Mouse (Mus musculus): ENCODE measurements at regions not wholly inside any gene's neighbourhood (a gene's known extent, or its start where the extent isn't known, plus 50 kb on each side); places are given as distances from the start of the nearest gene placed in this dataset.

DNA sequence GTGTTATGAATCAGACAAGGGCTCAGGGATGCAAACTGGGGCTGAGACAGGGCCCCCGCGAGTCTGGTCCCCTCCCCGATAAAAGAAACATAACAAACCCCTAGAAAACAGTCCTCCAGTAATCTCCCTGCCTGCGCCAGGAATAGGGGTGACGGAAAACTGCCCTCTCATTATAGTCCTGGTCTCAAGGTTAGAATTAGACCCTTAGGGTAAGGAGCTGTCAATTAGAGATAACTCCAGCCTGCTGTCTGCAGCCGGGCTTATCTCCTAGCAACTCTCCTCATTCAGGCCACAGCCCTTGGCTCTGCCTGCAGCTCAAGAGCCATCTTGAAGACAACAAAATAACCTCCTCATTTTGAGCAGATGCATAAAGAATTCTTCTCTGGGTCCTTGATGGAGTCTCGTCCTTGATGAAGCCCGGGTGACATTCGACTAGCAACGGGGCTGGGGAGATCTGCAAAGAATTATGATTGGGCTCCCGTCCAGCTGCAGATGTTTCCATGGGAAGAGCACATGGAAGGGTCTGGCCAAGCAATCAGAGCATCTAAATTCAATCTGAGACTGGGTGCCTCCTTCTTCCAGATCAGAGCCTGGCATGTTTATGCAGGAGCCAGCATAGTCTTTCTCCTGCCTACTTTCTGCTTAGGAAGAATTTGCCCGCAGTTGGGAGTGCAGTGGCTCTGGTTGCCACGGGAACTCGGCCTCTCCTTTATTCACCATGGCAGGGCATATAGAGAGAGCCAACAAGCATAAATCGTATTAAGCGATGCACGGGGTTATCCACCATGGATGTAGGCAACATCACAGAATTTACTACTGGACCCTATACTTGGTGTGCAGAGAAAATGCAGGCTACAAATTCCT is 281.2 kb downstream of the Sox11 start:
- peak; percentile 27 for DNase-seq

DNA sequence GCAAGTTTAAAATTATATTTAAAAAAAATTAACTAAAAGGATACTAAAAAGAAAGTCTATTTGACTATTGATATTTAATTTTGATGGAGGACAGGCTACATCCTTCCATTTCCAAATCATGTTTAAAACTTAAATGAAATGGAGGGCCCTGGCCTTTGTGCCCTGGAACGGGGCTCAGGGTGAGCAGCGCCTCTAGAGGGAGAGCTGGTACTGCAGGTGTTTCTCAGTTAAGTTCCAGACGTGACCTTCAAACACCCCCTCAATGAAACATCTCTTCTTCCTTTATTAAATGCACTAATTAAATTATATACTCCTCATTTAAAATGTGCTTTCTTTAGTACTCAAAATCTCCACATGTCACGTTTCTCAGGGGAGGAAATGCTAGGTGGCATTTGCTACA is 282.5 kb downstream of the Sox11 start:
- DNase-seq: peak; percentile 42

DNA sequence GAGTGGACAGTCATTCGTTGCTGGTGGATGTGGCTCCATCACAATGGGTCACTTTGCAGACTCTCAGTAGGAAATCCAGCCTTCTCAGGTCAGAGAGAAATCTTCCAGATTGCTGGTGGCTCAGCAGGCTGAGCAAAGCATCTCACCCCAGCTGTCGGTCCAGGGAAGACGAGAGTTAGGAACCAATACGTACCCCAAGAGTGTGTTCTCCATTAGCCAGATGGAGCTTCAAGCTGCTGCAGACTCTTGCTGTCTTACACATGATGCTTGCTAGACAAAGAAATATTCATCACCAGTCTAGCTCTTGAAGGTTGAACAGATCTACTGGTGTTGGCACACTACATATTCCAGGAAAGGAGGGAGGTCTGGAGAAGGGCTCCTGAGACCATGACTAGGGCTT is 288.0 kb downstream of the Sox11 start:
- DNase-seq: no peak

DNA sequence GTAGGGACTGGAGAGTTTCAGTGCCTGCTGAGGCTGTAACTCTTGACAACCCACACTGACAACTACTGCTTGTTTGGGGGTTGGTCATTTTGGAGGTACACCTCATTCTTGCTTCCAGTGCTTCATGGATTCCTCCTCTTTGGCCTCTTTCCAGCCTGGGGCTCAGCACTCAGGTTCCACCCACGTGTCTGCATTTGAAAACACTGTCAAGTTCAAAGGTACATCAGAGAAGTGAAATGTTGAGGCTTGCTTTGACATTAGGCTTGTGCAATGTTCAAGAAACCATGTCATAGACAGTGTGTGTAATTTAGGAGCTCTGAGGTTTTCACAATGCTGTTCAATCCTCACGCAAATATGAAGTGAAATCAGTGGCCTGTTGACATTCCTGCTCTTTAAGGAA is 304.5 kb downstream of the Sox11 start:
- DNase-seq: no peak

DNA sequence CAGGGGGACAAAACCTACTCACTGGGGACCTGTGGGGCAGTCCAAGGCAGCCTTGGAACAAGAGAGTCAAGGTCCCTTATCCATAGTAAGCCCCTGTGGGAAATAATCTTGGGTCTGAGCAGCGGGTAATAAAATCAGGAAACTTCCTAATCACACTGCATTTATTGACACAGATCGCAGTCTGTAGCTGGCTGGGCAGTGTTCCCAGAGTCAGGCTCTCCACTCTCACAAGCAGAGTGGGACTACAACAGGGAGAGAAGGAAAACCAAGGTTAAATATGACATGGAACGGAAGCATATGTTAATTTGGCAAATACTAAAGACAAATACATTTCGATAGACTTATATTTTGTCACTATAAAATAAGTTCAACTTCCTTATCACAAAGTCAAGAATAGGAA is 322.6 kb downstream of the Sox11 start:
- no peak for DNase-seq

DNA sequence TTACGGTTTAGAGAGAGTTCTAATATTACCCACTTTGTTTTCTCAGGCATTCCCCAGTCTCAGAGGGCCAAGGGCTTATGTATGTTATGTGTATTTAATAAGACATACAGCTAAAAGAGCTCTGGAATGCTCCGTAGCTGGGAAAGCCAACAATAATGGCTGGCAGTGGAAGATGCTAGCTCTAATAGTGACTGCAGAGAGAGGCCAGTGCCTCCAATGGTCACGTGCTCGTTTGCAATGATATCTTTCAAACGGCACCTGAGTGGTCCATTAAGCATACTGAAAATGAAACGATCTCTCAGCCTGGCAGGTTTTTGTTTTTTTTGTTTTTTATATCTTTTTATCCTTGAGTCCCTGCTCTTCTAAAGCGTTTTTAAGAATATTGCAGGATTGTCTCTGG is 324.0 kb downstream of the Sox11 start:
- no peak for DNase-seq

DNA sequence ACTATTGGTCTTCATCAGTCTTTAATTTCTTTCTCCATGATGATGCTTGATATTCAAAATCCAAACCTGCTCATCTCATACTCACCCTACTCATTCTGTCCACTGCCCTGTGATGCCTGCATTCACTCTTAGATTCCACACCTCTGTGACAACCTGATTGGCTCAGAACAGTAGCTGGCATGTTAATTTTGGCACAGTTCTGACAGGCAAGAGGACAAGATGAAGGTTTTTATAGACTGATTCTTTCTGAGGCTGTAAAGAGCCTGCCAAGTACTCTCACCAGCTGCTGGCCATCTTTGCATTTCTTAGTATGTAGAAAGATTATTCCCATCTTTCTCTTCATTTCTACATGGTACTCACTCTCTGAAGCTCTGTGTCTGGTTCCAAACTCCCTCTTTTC is 343.1 kb downstream of the Sox11 start:
- no peak for DNase-seq

DNA sequence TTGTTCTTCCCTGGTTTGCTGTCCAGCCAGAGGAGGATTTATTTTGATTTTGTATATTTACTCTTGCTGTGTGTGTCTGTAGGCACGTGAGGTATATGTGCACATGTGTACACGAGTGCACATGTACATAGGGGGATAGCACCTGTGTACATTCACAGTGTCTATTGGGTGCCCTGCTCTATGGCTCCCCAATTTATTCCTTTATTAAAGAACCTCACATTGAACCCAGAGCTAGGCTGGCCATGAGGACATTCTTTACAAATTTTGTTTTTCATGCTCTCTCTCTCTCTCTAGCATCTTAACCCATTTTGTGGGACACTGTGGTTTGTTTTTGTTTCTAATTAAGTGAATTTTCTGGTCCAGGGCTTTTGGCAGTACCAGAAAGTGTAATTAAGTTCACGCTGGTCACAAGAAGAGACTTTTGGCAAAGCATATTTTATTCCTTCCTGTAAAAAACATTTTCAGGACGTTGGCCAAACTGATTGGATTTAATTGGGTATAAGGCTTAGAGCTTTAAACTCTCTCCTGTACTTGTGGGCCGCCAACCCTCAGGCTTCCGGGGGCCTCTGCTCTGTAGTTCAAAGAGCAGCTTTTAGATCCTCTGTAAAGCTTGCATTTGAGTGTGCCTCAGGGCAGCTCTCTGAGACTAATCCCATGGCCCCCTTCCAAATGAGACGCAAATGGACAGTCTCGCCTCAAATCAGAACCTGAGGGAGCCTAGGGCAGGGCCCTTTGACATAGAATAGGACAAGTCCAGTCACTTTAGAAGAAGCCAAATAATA is 365.9 kb downstream of the Sox11 start:
- no peak for DNase-seq

DNA sequence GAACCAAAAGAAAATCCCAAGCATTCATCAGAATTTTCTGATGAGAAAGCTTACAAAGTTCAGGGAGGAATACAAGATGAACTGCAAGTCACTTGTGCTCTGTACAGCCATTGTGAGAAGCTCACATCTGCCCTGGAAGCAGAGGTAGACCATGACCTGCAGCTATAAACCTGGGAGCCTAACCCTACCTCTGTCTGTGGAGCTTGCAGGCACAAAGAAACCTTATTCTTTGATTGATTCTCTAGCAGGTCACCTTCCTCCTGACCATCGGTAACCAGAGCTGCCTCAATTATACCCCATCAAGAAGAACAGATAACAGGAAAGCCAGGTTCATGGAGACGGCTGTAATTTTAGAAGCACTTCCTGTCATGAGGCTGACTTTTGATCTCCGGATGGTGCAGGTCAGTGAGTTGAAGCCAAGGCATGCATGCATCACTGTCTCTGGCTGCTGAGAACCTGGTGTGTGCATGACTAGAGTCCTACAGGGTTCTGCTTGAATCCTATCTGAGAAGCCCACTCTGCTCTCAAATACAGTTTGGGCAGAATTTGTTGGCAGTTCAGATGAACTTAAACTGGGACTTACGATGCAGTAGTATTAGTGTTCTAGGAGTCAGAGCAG is 369.8 kb downstream of the Sox11 start:
- no peak for DNase-seq

DNA sequence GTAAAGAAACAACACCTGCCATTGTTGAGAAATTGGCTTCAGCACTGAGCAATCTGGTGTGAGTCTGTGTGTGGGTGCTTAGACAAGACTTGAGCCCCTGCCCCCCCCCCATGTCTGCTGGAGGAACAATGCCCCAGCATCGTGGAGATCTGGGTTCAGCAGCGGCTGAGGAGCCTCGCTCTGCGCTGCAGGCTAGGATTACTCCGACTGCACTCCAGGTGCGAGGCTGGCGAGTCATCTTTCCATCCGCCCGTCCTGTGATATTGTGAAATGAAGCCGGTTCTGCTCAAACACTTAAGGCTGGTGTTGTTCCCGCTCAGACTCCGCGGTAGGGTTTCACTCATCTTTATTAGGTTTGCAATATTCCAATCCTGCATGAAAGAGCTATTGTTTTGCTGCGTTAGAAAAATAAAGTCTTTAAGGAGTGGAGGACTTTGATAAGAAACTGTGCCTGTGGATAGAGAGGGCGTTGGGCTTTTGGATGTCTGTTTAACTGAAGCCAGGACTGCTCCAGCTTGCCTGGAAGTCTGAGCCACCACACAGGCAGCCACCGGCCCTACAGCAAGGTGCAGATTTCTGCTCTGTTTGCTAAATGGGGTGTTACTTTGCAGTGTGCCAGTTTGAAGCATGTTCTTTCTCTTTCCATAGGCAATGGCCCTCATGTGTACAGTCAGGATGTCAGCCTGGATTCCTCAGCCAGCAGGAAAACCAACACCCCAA is 375.2 kb downstream of the Sox11 start:
- DNase-seq: no peak

DNA sequence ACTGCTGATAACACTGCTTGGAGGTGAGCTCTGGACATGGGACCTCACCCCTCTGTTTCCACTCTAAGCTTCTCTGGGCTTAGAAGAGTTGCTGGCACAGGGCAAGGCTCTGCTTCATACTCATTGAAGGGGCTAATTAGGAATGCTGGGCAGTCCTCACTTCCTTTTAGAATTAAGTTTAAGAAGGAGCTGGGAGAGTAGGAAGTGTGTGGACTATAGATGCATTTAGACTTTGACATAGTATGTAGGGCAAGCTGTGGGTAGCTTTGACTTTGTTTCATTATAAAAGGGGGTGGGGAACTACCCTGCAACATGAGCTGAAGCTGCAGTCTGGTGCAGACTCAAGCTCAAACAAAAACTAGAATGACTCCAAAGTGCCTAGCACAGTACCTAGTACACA is 378.5 kb downstream of the Sox11 start:
- DNase-seq: no peak

DNA sequence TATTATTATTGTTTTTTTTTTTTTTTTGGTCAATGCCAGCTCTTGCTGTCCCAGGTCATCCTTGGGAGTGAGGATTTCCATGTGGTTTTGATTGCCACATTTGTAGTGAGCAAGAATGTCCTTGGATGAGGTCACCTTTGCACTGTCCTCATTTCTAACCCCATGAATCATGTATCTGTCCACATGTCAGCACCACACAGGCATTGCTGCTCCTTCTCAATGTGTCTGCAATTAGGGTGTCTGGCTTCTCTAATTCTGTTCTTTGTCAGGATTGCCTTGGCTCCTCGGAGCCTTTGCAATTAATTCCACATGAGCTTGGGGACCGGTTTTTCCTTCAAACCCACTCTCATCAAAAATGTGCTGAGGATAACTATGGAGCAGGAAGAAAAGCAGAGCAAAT is 402.5 kb downstream of the Sox11 start:
- DNase-seq: peak; percentile 27

DNA sequence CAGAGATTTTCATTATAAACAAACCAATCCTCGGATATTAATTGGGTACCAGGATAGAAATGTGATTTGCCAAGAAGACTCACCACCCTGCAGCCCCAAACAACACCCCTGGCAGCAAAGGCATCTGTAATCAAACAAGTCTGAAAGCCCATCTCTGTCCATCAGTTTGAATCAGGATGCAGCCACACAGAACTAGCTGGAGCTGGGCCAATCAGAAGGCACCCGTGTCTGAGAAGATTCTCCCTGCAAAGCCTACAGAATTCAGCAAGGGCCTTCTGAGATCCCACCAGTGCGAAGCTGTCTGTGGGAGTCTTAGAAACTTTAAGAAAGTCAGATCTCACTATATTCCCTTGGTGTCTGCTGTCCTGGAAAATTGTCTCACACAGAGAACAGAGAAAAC is 404.5 kb downstream of the Sox11 start:
- DNase-seq: no peak

DNA sequence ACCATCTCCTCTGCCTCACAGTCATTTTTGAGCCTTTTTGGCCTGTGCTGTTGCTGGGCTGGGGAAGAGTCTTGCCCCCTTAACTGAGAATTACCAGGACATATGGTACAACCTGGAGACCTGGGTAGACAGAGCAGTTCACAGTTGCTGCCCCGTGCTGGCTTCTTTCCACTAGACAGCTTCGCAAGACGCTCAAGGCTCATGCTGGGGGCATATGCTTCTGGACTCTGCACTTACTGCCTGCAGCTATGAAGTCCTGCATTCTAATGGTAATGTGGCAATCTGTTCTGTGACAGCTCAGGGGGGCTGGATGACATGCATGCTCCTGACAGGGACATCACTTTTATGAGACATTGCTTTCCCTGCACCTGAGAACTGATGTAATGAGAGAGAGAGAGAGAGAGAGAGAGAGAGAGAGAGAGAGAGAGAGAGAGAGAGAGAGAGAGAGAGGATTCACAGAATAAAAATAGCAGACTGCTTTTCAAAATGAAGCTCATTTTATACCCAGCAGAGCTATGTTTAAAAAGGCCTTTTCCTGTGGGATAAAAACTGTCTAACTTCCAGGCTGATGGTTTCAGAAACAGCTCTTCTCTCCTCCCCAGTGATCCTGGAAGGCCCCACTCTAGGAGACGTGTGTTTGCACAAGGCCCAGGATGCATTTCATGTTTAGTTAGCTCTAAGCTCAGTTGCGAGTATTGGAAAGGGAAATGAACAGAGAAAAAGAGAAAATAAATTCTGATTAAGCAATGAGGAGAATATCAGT is 405.5 kb downstream of the Sox11 start:
- DNase-seq: no peak

DNA sequence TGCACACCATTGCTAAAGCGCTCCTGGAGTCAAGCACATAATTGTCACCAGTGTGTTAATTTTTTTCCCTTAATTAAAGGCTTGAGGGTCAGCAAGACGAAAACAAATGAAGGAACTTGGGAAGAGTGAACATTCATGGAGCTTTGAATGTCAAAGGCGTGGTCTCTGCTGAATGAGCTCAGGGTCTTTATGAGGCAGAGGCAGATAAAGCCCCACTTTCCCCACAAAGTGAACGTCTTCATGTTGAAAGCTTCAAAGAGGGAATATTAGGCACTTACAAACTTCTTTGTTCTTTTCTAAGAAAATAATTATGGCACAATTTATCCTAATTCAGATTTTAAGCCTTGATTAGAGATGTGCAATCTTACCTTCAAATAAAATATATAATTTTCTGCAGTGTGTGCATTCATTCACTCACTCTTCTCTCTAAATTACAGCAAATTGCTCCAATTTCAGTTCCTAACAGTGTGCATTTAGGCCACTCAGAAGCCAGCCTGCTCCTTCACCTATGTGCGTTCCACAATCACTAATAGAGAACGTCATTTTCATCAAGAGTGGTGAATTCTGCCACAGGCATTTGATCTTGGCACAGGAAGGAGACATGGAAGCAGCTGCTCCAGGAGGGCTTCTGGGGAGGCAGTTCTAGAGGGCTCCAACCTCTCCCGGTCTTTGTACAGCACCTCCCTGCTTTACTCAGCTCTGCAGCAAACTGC is 412.1 kb downstream of the Sox11 start:
- DNase-seq: no peak

DNA sequence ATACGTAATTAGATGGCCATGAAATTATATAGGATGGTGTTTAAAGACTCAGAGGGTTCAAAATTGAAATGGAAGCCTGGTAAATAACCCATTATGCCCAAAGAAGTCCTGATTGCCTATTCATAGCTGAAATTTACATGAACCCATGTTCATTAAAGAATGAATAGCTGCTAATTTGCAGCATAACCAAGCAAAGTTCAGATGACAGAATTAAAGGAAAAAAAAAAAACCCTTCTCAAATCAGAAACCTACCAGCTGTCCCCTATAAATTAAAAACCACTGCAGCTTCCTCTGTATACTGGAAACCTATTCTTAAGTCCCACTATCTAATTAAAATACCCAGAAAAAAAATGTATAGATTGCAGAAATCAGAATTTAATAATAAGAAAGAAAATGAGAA is 436.2 kb downstream of the Sox11 start:
- DNase-seq: no peak

DNA sequence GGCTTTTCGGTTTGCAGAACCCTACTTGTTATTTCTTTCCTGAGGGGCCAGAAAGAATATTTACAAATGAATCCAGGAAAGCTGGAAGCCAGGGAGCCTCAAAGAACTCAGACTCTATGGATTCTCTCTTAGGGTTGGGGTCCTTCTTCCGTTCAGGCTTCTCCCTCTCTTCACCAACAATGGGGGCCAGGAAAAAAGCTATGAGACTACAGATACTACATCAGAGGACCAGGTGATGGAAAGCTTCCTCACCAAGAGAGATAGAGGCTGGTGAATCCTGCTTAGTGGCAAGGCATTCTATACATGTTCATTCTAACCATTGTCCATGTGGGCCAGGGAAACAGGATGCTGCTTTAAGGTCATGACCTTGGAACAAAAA is 434.9 kb downstream of the Cmpk2 start:
- no peak for DNase-seq

DNA sequence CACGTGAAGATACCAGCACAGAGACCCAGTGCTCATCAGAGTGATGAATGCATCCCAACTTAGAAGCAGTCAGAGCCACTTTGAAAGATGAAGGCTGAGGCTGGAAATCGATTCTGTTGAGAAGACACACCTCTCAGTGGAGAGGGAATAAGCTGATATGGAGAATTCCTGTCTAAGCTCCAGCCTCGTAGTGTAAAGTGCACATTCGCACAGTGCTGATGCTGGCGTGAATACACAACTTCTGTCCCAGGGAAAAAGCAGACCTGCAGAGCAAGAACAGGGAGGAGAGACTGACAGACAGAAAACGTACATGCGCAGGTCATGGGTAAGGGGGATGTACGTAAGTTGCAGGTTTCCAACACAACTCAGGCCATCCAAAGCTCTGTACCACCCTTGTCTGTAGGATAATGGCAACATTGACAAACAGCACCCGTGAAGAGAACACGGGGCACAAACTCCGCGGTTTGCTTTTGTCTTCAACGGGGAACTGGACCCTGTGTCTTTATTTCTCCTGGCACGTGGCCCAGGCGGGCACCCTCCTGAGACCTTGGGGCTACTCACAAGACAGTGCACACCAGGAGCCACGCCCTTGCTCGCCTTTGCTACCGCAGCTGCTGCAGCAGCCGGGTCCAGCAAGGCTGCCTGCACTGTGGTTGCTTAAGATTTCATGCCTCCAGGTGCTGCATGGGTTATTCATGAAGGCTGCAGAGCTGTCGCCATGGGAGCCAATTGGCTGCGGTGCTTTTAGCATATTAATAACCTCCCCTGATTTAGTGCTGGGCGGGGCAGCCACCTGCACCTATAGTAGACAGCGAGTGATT is 434.3 kb downstream of the Cmpk2 start:
- peak; percentile 34 for DNase-seq

DNA sequence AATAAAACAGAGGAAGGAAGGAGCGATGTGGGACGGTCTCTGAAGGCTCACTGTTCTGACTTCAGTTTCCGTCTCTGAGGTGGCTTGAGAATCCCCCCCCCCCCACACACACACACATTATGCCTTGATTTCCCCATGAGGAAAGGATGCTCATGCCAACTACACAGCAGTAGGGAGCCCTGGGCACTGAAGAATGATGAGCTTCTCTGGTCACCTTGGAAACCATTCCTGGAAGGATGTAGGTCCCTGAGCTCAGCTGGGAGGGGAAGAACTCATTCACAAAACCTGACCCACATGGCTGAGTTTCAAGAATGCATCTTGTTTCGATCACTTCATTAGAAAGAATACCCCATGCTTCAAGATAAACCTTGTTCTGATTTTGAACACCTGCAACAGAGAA is 422.2 kb downstream of the Cmpk2 start:
- no peak for DNase-seq

DNA sequence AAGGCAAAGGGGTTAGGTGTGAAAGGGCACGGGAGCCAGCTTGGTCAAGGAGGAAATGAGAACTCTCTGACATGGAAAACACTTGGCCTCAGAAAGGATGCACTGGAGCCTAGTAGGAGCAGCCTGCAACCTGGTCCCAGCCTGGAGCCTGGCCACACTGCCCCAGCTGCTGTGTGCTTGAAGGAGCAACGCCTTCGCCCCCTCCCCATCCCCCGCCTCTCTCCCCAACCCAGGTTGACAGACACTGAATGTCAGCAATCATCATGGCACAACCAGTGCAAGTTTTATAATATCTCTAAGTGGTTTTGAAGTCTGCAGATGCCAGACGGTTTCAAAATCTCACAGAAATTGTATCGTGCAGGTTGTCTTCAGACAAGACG is 417.6 kb downstream of the Cmpk2 start:
- DNase-seq: no peak
